Mouse (Mus musculus) hindbrain, postnatal 0 days (tissue): ENCODE results near the gene Uvssa. TPM values are rescaled to one million over a fixed set of nuclear protein-coding genes. Genes with fewer than 3 reads are reported as not detected.

Experiments
- ATAC-seq: fragments of 200-750 bp; cut with Nextera tagmentation; 2 replicates; pipeline ENCODE4 v1.8.0; 2017; ENCODE audit warnings: mild to moderate bottlenecking, moderate TSS enrichment, moderate library complexity
- DNase-seq: peaks from one replicate; pipeline ENCODE4 v3.0.0-alpha.2; 2015; ENCODE audit warnings: low spot score
- H3K27ac ChIP-seq: fragments of 300-500 bp; sonication (generic); 2 replicates; pipeline ENCODE4 v1.5.1; 2014; ENCODE audit warnings: mild to moderate bottlenecking
- H3K27me3 ChIP-seq: fragments of 300-500 bp; sonication (generic); 2 replicates; pipeline ENCODE4 v1.6.1; 2014; ENCODE audit warnings: low read length, mixed read lengths; ENCODE audit not compliant: insufficient read depth
- H3K36me3 ChIP-seq: fragments of 300-500 bp; sonication (generic); 2 replicates; pipeline ENCODE4 v1.6.1; 2014; ENCODE audit warnings: low read length, mixed read lengths; ENCODE audit not compliant: insufficient read depth
- H3K4me1 ChIP-seq: fragments of 300-500 bp; sonication (generic); 2 replicates; pipeline ENCODE4 v1.6.1; 2014; ENCODE audit warnings: antibody characterized with exemption, low read length, mixed read lengths; ENCODE audit not compliant: insufficient read depth
- H3K4me2 ChIP-seq: fragments of 300-500 bp; sonication (generic); 2 replicates; pipeline ENCODE4 v1.6.1; 2014; ENCODE audit warnings: low read depth, mild to moderate bottlenecking, low read length, moderate library complexity, mixed read lengths
- H3K4me3 ChIP-seq: fragments of 300-500 bp; sonication (generic); 2 replicates; pipeline ENCODE4 v1.5.1; 2014; ENCODE audit warnings: low read length
- H3K9ac ChIP-seq: fragments of 300-500 bp; sonication (generic); replicated peaks from 2 replicates; pipeline ENCODE4 v1.6.1; 2014; ENCODE audit warnings: mild to moderate bottlenecking, low read length, moderate library complexity, mixed read lengths
- H3K9me3 ChIP-seq: fragments of 300-500 bp; sonication (generic); 2 replicates; pipeline ENCODE4 v1.6.1; 2016; ENCODE audit warnings: low read length, mixed read lengths
- CTCF ChIP-seq: IDR thresholded peaks from 2 replicates; pipeline ENCODE4 v1.5.1; 2016; ENCODE audit warnings: antibody characterized with exemption, control low read depth, low read depth
- WGBS: fragments of 180-500 bp; shearing (Covaris S2); extraction: QIAGEN DNeasy Blood & Tissue Kit; methylation state at CpG from one replicate; pipeline ENCODE4 v1.1.7; 2014; 5-methylcytosine and 5-hydroxymethylcytosine counted together
- polyA plus RNA-seq: library from polyadenylated mRNA; unstranded; fragments of >200 nt; fragmentation: Nextera tagmentation; extraction: Ambion mirVana; gene quantifications from 2 replicates; pipeline ENCODE4 v1.2.1, GENCODE M21; 2015
- total RNA-seq: library from RNA; depleted of rRNA; stranded (reverse); fragments of >200 nt; gene quantifications from 2 replicates; pipeline ENCODE4 v1.2.3, GENCODE M21; 2014; rRNA removed

The Uvssa gene
- total and polyA plus RNA-seq, 2 experiments from 2014 or later: 7.7 to 8.1 TPM

- 4% methylated on average over 54 of the region's 56 CpGs for WGBS
- Histone ChIP-seq H3K4me1 (peaks cover 3% of the 10 kb centered on the region; the same call in 1 of the 2 replicates), H3K9me3 (no peaks in the 10 kb centered on the region), H3K4me2 (peak overlapping the region; percentile 80), H3K36me3 (no peaks in the 10 kb centered on the region), H3K27me3 (peaks cover 25% of the 10 kb centered on the region), H3K9ac (peak overlapping the region; percentile 30; the same call in 1 of the 2 replicates), H3K27ac (no peak overlapping the region), H3K4me3 (peak overlapping the region; percentile 44)
- DNase-seq (peak; percentile 49), ATAC-seq (peak; percentile 37)
- TF ChIP-seq CTCF: peak; percentile 93
These were observed 64.8 kb downstream of the Uvssa start for GRCm38 (mm10) chr5:33442927-33443710.

DNA sequence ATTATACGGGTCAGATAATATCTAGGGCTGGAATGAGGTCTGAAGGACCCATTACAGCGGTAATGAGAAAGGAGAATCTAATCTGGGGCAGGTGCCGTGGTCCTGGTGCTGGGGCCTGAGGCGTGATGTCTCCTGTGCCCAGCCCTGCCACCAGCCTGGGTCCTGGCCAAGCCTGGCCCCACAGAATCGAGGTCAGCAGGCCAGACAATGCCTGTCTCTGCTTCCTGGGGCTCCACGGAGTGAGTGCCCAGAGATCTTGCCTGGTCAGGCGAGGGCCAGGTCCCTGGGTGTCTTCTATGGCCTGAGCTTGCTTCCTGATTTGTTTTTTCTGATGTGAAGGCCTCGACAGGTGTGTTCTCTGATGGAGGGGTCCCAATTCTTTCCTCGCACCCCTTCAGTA lies 65.4 kb downstream of the Uvssa start:
- Histone ChIP-seq H3K9ac (no peak overlapping the region), H3K4me3 (no peak overlapping the region), H3K9me3 (no peaks in the 10 kb centered on the region), H3K36me3 (no peaks in the 10 kb centered on the region), H3K4me2 (no peak overlapping the region), H3K4me1 (no peaks in the 10 kb centered on the region; the same call in 1 of the 2 replicates), H3K27me3 (peaks cover 18% of the 10 kb centered on the region), H3K27ac (no peak overlapping the region)
- no peak for TF ChIP-seq CTCF
- DNase-seq (no peak), ATAC-seq (no peak)
- WGBS: 49% methylated on average over 9 of the region's 9 CpGs

- DNase-seq (no peak), ATAC-seq (no peak)
- Histone ChIP-seq H3K27me3 (no peaks in the 10 kb centered on the region), H3K9me3 (no peaks in the 10 kb centered on the region), H3K4me1 (no peaks in the 10 kb centered on the region), H3K27ac (no peak overlapping the region), H3K4me3 (no peak overlapping the region), H3K4me2 (no peak overlapping the region), H3K36me3 (no peaks in the 10 kb centered on the region), H3K9ac (no peak overlapping the region)
- TF ChIP-seq CTCF: no peak
- WGBS: 65% methylated on average over 8 of the region's 8 CpGs
These were observed 77.4 kb downstream of the Uvssa start for GRCm38 (mm10) chr5:33455737-33456136.

GRCm38 (mm10) chr5:33458132-33458622 lies 79.8 kb downstream of the Uvssa start:
- Histone ChIP-seq H3K4me1 (no peaks in the 10 kb centered on the region), H3K4me3 (no peak overlapping the region), H3K9ac (no peak overlapping the region), H3K36me3 (no peaks in the 10 kb centered on the region), H3K27ac (no peak overlapping the region), H3K4me2 (no peak overlapping the region), H3K9me3 (no peaks in the 10 kb centered on the region), H3K27me3 (no peaks in the 10 kb centered on the region)
- WGBS: 33% methylated on average over 3 of the region's 3 CpGs
- ATAC-seq (no peak), DNase-seq (no peak)
- TF ChIP-seq CTCF: no peak

- WGBS: 78% methylated on average over 2 of the region's 2 CpGs
These were observed 80.8 kb downstream of the Uvssa start for GRCm38 (mm10) chr5:33459111-33459510.

DNA sequence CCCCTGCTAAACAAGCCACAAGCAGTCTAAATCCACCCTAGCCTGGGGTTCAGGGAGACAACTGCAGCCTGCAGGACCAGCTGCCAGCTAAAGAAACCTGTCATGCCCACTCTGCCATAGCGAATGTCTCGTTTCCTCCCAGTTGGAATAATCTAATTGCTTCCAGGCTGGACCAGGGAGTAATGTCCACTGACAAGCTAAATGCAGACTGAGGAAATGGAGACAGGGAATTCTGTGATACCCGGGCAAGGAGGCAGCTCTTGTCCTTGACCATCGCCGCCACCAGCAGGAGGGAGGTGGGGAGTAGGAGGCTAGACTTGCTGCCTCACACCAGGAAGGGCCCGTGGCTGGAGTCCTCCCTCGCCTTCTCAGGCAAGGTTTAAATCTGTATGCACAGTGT lies 86.0 kb downstream of the Uvssa start:
- Histone ChIP-seq H3K4me3 (no peak overlapping the region), H3K4me1 (peaks cover 3% of the 10 kb centered on the region; the same call in 1 of the 2 replicates), H3K36me3 (no peaks in the 10 kb centered on the region), H3K4me2 (no peak overlapping the region), H3K9me3 (no peaks in the 10 kb centered on the region), H3K27ac (no peak overlapping the region), H3K27me3 (no peaks in the 10 kb centered on the region), H3K9ac (no peak overlapping the region)
- peak; percentile 29 for DNase-seq
- ATAC-seq: no peak
- TF ChIP-seq CTCF: no peak
- WGBS: 56% methylated on average over 7 of the region's 7 CpGs

More at GRCm38 (mm10) chr5:33459111-33459510, 80.8 kb downstream of the Uvssa start:
- ATAC-seq (no peak), DNase-seq (no peak)
- Histone ChIP-seq H3K9me3 (no peaks in the 10 kb centered on the region), H3K4me3 (no peak overlapping the region), H3K27me3 (no peaks in the 10 kb centered on the region), H3K9ac (no peak overlapping the region), H3K4me1 (no peaks in the 10 kb centered on the region; the same call in 1 of the 2 replicates), H3K36me3 (no peaks in the 10 kb centered on the region), H3K27ac (no peak overlapping the region), H3K4me2 (no peak overlapping the region)
- TF ChIP-seq CTCF: no peak

- no peak overlapping the region for H3K9ac ChIP-seq
- 38% methylated on average over 11 of the region's 11 CpGs for WGBS
These were observed 87.1 kb downstream of the Uvssa start for GRCm38 (mm10) chr5:33465464-33465863.

More at GRCm38 (mm10) chr5:33465464-33465863, 87.1 kb downstream of the Uvssa start:
- TF ChIP-seq CTCF: no peak
- no peak overlapping the region for H3K27ac ChIP-seq
- no peak overlapping the region for H3K4me2 ChIP-seq
- DNase-seq (peak; percentile 11), ATAC-seq (no peak)
- H3K36me3 ChIP-seq: no peaks in the 10 kb centered on the region
- no peaks in the 10 kb centered on the region for H3K27me3 ChIP-seq
- H3K4me3 ChIP-seq: no peak overlapping the region
- H3K4me1 ChIP-seq: peaks cover 3% of the 10 kb centered on the region; the same call in 1 of the 2 replicates
- H3K9me3 ChIP-seq: no peaks in the 10 kb centered on the region

Other genes with a start within 250 kb of the Uvssa start
- gene Spon2, start 160.1 kb upstream of the Uvssa start, total RNA-seq: 4.3 TPM in 2 replicates
- gene Spon2, start 160.1 kb upstream of the Uvssa start, polyA plus RNA-seq: 3.6 and 3.9 TPM in 2 replicates
- gene Ctbp1, start 103.6 kb upstream of the Uvssa start, total RNA-seq: 468 and 519 TPM in 2 replicates
- 372 and 378 TPM in 2 replicates for gene Ctbp1, start 103.6 kb upstream of the Uvssa start, polyA plus RNA-seq
- 130 and 131 TPM in 2 replicates for gene Maea, start 43.0 kb upstream of the Uvssa start, total RNA-seq
- 119 and 127 TPM in 2 replicates for gene Maea, start 43.0 kb upstream of the Uvssa start, polyA plus RNA-seq
- 6.5 and 7.8 TPM in 2 replicates for gene Nkx1-1, start 55.4 kb downstream of the Uvssa start, total RNA-seq
- 0.35 and 0.39 TPM in 2 replicates for gene Nkx1-1, start 55.4 kb downstream of the Uvssa start, polyA plus RNA-seq